ENCODE assay signal across 1 mouse cellular context in the genomic region with DNA sequence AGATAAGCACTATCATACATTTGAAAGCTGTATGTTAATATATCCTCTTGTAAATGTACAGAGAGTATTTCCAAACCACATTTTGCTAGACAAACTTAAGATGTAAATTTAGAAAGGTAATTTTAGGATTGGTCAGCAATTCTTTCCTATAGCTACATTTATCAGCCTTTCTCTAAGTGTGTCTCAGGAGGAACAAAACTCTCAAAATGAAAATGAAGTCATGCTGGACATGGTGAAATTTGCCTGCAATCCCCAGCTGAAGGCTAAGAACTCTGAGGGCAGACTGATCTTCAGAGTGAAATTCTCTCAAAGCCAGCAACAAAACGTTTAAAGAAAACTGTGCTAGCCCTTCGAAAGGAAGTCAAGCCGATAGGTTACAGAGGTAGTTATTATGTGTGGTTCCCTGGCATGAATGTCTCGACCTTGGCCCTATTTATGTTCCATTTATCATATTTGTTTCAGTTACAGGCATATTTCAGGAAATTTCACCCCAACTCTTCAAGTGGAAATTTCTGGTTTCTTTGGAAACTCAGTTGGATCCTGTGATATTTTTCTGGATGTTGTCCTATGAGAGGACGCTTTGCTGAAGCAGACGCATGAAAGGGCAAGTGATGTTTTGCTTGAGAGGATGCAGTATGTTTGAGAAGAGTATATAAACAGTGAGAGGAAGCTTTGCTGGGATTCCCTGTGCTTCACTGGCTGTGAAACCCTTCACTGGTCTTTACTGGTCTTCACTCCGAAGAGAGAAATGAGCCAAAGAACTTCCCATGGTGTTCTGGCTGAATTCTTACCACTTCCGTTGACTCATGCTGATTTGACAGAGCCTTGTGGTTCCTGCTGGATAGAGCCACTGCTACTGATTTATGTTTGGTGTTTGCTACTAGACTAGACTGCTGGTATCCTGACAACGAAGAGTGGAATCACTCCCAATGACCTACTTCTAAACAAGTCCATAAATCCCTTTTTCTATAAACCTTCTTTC.
A peak's percentile ranks its signal among the peaks of the same experiment; 100 is the strongest.
TF ChIP-seq lines count a peak whose summit lies in the region.

No protein-coding gene starts in this region.

TF ChIP-seq in MEL, 35 proteins besides CTCF, POLR2A, EP300 and RAD21:
- TF ChIP-seq ETS1 (IDR thresholded peaks at IDR 0.05; ENCODE audit: low read depth, low read length): 0 out of 2 replicates have a peak, but pooled peaks have one; percentile 0
- TF ChIP-seq ZMIZ1 (IDR thresholded peaks at IDR 0.05; ENCODE audit: low read depth, low read length): no peak
- peak; percentile 7; the same call in 1 of the 2 replicates for TF ChIP-seq MAFK (IDR thresholded peaks at IDR 0.05; ENCODE audit: borderline replicate concordance, low read depth, low read length)
- TF ChIP-seq GATA1 (IDR thresholded peaks at IDR 0.05; ENCODE audit: low read depth, low read length): peak; percentile 48; the same call in 1 of the 2 replicates
